Mouse (Mus musculus) heart, embryonic 14.5 days (tissue): Measurements from ENCODE around the gene 4930430F08Rik. TPM values are rescaled to one million over a fixed set of nuclear protein-coding genes. Genes with fewer than 3 reads are reported as not detected.

Experiments
- ATAC-seq: fragments of 200-750 bp; cut with Nextera tagmentation; 2 replicates; pipeline ENCODE4 v1.8.0; 2017; ENCODE audit warnings: low read depth, moderate TSS enrichment; ENCODE audit not compliant: insufficient number of reproducible peaks, insufficient read depth, low FRiP score
- H3K27ac ChIP-seq, 2 experiments: fragments of 200-500 bp in 1 of 2; fragments of 300-500 bp in 1 of 2; sonication (generic) in 1 of 2; replicated peaks in 1 of 2; 2 replicates each; pipeline ENCODE4 v1.5.1; 2012 to 2014; ENCODE audit warnings: low read depth in 2 of 2, low read length in 2 of 2, control low read depth in 1 of 2, mild to moderate bottlenecking in 1 of 2, mixed read lengths in 1 of 2; ENCODE audit not compliant: control insufficient read depth in 1 of 2, insufficient read depth in 1 of 2
- H3K27me3 ChIP-seq: fragments of 300-500 bp; sonication (generic); 2 replicates; pipeline ENCODE4 v1.6.1; 2014; ENCODE audit warnings: mild to moderate bottlenecking, low read length, control low read depth; ENCODE audit not compliant: control insufficient read depth, insufficient read depth
- H3K36me3 ChIP-seq: fragments of 300-500 bp; sonication (generic); 2 replicates; pipeline ENCODE4 v1.6.1; 2014; ENCODE audit warnings: mild to moderate bottlenecking, control low read depth, low read length, mixed read lengths; ENCODE audit not compliant: control insufficient read depth, insufficient read depth
- H3K4me1 ChIP-seq, 2 experiments: fragments of 200-500 bp in 1 of 2; fragments of 300-500 bp in 1 of 2; sonication (generic) in 1 of 2; 2 replicates each; pipeline ENCODE4 v1.6.1; 2012 to 2014; ENCODE audit warnings: low read length in 2 of 2, control low read depth in 1 of 2, mixed read lengths in 1 of 2; ENCODE audit not compliant: control insufficient read depth in 2 of 2, insufficient read depth in 2 of 2
- H3K4me2 ChIP-seq: fragments of 300-500 bp; sonication (generic); 2 replicates; pipeline ENCODE4 v1.6.1; 2014; ENCODE audit warnings: mild to moderate bottlenecking, low read length
- H3K4me3 ChIP-seq, 2 experiments: fragments of 200-500 bp in 1 of 2; fragments of 300-500 bp in 1 of 2; sonication (generic) in 1 of 2; 2 replicates each; pipeline ENCODE4 v1.5.1; 2012 to 2014; ENCODE audit warnings: low read length in 2 of 2, mild to moderate bottlenecking in 2 of 2, control low read depth in 1 of 2, low read depth in 1 of 2, moderate library complexity in 1 of 2; ENCODE audit not compliant: control insufficient read depth in 1 of 2, insufficient read depth in 1 of 2
- H3K9ac ChIP-seq: fragments of 300-500 bp; sonication (generic); 2 replicates; pipeline ENCODE4 v1.6.1; 2014; ENCODE audit warnings: mild to moderate bottlenecking, low read length
- H3K9me3 ChIP-seq: fragments of 300-500 bp; sonication (generic); 2 replicates; pipeline ENCODE4 v1.6.1; 2016; ENCODE audit warnings: low read length, control low read depth; ENCODE audit not compliant: control insufficient read depth
- WGBS: fragments of 180-500 bp; shearing (Covaris S2); extraction: QIAGEN DNeasy Blood & Tissue Kit; methylation state at CpG from one replicate; pipeline ENCODE4 v1.1.7; 2014; 5-methylcytosine and 5-hydroxymethylcytosine counted together
- polyA plus RNA-seq: library from polyadenylated mRNA; unstranded; fragments of >200 nt; fragmentation: Nextera tagmentation; extraction: Ambion mirVana; gene quantifications from 2 replicates; pipeline ENCODE4 v1.2.1, GENCODE M21; 2014

4930430F08Rik gene
- polyA plus RNA-seq, 1 experiment from 2014 or later: 9.7 TPM

DNA sequence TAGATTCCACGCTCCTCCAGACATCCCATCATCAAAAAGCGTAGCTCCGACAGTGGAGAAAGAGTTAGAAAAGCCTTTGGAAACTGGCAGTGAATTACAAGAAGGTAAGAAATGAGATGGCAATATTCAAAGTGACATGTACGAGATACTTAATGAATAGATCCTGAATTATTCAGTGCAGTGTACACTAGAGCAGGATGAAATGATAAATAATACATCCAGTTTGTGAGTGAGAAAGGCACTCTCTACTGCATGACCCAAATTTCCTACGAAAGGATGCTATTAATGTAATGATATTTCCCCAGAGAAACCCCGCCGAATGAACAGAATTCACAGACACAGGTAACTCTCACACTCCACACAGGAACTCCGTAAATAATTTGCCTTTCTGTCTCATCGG is 13.3 kb upstream of the 4930430F08Rik start:
- Histone ChIP-seq H3K4me3 (no peak overlapping the region), H3K4me1 (no peaks in the 10 kb centered on the region), H3K36me3 (no peaks in the 10 kb centered on the region), H3K27me3 (no peaks in the 10 kb centered on the region), H3K27ac (no peak overlapping the region), H3K9me3 (no peaks in the 10 kb centered on the region), H3K9ac (no peak overlapping the region), H3K4me2 (no peak overlapping the region)
- WGBS: 85% methylated on average over 9 of the region's 9 CpGs
- ATAC-seq: no peak

GRCm38 (mm10) chr10:100598339-100598738 is 8.1 kb upstream of the 4930430F08Rik start:
- H3K9me3 ChIP-seq: no peaks in the 10 kb centered on the region
- H3K36me3 ChIP-seq: no peaks in the 10 kb centered on the region
- 73% methylated on average over 3 of the region's 3 CpGs for WGBS
- no peak for ATAC-seq
- H3K27ac ChIP-seq: no peak overlapping the region
- no peaks in the 10 kb centered on the region for H3K27me3 ChIP-seq
- H3K4me3 ChIP-seq: no peak overlapping the region
- H3K4me2 ChIP-seq: no peak overlapping the region
- no peak overlapping the region for H3K9ac ChIP-seq
- H3K4me1 ChIP-seq: no peaks in the 10 kb centered on the region

DNA sequence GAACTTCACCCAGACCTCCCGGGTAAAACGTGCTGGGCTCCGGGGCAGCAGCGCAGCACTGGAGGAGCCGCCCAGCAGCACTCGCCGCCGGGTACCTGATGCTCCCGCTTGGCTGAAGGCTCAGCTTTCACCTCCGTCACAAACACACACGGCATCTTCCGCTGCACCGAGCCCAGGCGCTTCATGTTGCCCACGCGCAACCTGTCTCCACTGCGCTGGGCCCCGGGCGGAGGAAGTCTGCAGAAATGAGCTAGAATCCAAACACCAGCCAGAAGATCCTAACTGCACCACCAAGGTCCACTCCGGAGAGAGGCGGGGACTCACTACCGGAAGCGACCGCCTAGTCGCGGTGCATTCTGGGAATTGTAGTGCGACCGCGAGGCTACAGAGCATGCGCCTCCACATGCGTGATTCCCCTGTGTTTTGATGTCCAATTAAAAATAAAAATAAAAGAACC is 1.3 kb downstream of the 4930430F08Rik start:
- Histone ChIP-seq H3K9me3 (no peaks in the 10 kb centered on the region), H3K27me3 (no peaks in the 10 kb centered on the region), H3K27ac (peak overlapping the region; percentile 55 to 64), H3K36me3 (no peaks in the 10 kb centered on the region), H3K4me3 (peak overlapping the region; percentile 78 to 98), H3K4me2 (peak overlapping the region; percentile 79), H3K4me1 (0 out of 4 replicates have a peak, but pooled peaks cover 0 to 4% of the 10 kb centered on the region in 2 experiments), H3K9ac (peak overlapping the region; percentile 83)
- peak; percentile 96 for ATAC-seq
- under 1% methylated on average over 31 of the region's 31 CpGs for WGBS

GRCm38 (mm10) chr10:100588524-100588923 is 1.7 kb downstream of the 4930430F08Rik start:
- Histone ChIP-seq H3K9ac (peak overlapping the region; percentile 83), H3K9me3 (no peaks in the 10 kb centered on the region), H3K27ac (peak overlapping the region; percentile 55 to 64; a peak in 2 of 4 replicates), H3K4me3 (peak overlapping the region; percentile 78 to 98), H3K36me3 (no peaks in the 10 kb centered on the region), H3K27me3 (no peaks in the 10 kb centered on the region), H3K4me2 (peak overlapping the region; percentile 79), H3K4me1 (0 out of 4 replicates have a peak, but pooled peaks cover 0 to 4% of the 10 kb centered on the region in 2 experiments)
- 40% methylated on average over 7 of the region's 7 CpGs for WGBS
- ATAC-seq: no peak

- no peaks in the 10 kb centered on the region for H3K27me3 ChIP-seq
- no peak for ATAC-seq
- 61% methylated on average over 3 of the region's 3 CpGs for WGBS
- H3K4me2 ChIP-seq: no peak overlapping the region
- H3K36me3 ChIP-seq: no peaks in the 10 kb centered on the region
- no peak overlapping the region for H3K9ac ChIP-seq
- H3K27ac ChIP-seq: no peak overlapping the region
- H3K4me1 ChIP-seq: 0 out of 4 replicates have a peak, but pooled peaks cover 0 to 4% of the 10 kb centered on the region in 2 experiments
- H3K9me3 ChIP-seq: no peaks in the 10 kb centered on the region
- H3K4me3 ChIP-seq: no peak overlapping the region
Measured at GRCm38 (mm10) chr10:100584178-100584577, 6.0 kb downstream of the 4930430F08Rik start.

GRCm38 (mm10) chr10:100575294-100575693 is 14.9 kb downstream of the 4930430F08Rik start:
- no peak overlapping the region for H3K27ac ChIP-seq
- H3K9ac ChIP-seq: no peak overlapping the region
- H3K4me2 ChIP-seq: no peak overlapping the region
- peaks cover 41% of the 10 kb centered on the region for H3K36me3 ChIP-seq
- H3K27me3 ChIP-seq: no peaks in the 10 kb centered on the region
- H3K4me1 ChIP-seq: no peaks in the 10 kb centered on the region
- no peak for ATAC-seq
- H3K9me3 ChIP-seq: no peaks in the 10 kb centered on the region
- 79% methylated on average over 7 of the region's 7 CpGs for WGBS
- H3K4me3 ChIP-seq: no peak overlapping the region

GRCm38 (mm10) chr10:100574505-100575149 is 15.6 kb downstream of the 4930430F08Rik start:
- H3K27me3 ChIP-seq: no peaks in the 10 kb centered on the region
- H3K4me3 ChIP-seq: no peak overlapping the region
- H3K9ac ChIP-seq: no peak overlapping the region
- no peaks in the 10 kb centered on the region for H3K4me1 ChIP-seq
- 79% methylated on average over 7 of the region's 7 CpGs for WGBS
- no peak for ATAC-seq
- peaks cover 41% of the 10 kb centered on the region for H3K36me3 ChIP-seq
- no peak overlapping the region for H3K27ac ChIP-seq
- H3K4me2 ChIP-seq: no peak overlapping the region
- H3K9me3 ChIP-seq: no peaks in the 10 kb centered on the region

DNA sequence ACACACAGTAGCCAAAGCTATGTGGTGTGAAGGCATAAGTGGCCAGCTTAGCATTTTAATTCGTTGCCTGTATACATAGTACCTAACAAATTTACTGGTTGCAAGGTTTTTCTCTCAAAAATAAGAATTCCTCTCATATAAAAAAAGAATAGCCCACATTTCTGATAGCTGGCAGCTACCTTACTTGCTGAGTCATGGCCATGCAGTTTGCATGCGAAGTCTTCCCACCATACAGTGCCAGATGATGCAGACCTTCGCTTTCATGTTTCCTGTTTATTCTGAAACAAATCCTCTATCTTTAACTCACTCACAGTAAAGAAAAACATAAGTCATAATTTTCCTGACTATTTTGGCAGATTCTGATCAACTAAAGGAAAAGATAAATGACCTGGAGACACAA is 18.5 kb downstream of the 4930430F08Rik start:
- WGBS: 85% methylated on average over 3 of the region's 3 CpGs
- H3K9me3 ChIP-seq: no peaks in the 10 kb centered on the region
- H3K4me1 ChIP-seq: no peaks in the 10 kb centered on the region
- no peak for ATAC-seq
- H3K4me2 ChIP-seq: no peak overlapping the region
- no peak overlapping the region for H3K9ac ChIP-seq
- H3K36me3 ChIP-seq: peaks cover 38% of the 10 kb centered on the region
- H3K27ac ChIP-seq: no peak overlapping the region
- H3K4me3 ChIP-seq: no peak overlapping the region
- H3K27me3 ChIP-seq: no peaks in the 10 kb centered on the region
